Mouse (Mus musculus) C2C12 (cell line): ENCODE data around the gene Irf8.

Experiments
- CEBPB ChIP-seq: IDR thresholded peaks from one replicate; pipeline ENCODE4 v1.6.1; 2011; ENCODE audit warnings: low read depth, mild to moderate bottlenecking, control low read depth, moderate library complexity
- CTCF ChIP-seq: IDR thresholded peaks from one replicate; pipeline ENCODE4 v1.5.1; 2011; ENCODE audit not compliant: control insufficient read depth, insufficient read depth, insufficient read length
- FOSL1 ChIP-seq: IDR thresholded peaks from one replicate; pipeline ENCODE4 v1.8.0; 2011; ENCODE audit warnings: mild to moderate bottlenecking, low read length; ENCODE audit not compliant: poor library complexity, insufficient read depth, severe bottlenecking
- MAX ChIP-seq: IDR thresholded peaks from one replicate; pipeline ENCODE4 v1.6.1; 2011; ENCODE audit warnings: mild to moderate bottlenecking, control low read depth
- MYOD1 ChIP-seq: IDR thresholded peaks from one replicate; pipeline ENCODE4 v1.6.1; 2011; ENCODE audit warnings: low read depth; ENCODE audit not compliant: control insufficient read depth, insufficient read length
- MYOG ChIP-seq: IDR thresholded peaks from one replicate; pipeline ENCODE4 v1.6.1; 2011; ENCODE audit not compliant: control insufficient read depth, insufficient read length; ENCODE audit errors: extremely low read depth
- USF1 ChIP-seq: IDR thresholded peaks from one replicate; pipeline ENCODE4 v1.6.1; 2011; ENCODE audit warnings: low read depth, mild to moderate bottlenecking, control low read depth, moderate library complexity

DNA sequence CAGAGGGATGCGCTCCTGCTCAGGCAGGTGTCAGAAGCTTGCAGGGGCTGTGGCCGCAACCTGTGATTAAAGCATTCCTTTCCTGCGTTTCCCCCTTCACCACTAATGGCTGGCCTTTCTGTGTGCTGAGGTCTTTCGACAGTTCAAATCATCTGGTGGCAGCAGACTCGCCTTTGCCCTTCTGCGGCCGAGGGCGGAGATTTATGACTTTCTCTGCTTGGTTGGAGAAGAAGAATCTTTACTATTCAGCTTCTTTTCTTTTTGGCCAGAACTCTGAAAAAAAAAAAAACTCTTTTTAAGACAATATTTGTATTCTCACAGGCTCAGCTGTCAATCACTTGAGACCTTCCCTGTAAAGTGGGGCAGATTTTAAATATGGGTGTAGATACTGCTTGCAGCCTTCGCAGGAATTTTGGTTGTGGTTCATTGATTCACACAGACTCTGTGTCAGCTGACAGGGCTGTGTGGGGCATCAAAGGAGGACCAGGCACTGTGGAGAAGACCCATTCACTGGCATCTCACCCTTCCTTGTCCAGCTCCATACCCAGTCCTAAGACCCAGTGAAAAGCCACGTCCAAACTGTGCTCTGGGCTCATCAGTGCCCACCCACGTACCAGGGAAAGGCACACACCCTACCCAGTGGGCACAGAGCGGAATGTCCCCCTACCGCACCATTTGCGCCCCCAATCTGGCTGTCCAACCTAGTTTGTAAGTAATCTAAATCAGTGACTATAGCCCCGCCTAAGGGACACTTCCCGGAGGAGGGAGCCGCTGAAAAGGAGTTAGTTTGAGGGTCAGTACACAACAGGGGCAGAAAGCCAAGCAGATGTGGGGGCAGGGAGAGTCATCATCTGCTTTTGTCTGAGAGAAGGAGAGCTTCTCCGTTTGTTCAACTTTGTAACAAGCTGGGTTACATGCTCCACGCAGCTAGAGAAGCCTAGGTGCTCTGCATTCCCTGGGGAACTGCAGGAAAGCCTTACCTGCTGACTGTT is 19.4 kb downstream of the Irf8 start:
- TF ChIP-seq CEBPB, result no peak
- no peak for TF ChIP-seq CTCF
- no peak for TF ChIP-seq USF1
- TF ChIP-seq MAX, result no peak
- TF ChIP-seq MYOG, result no peak
- no peak for TF ChIP-seq FOSL1
- TF ChIP-seq MYOD1, result no peak
